Mouse (Mus musculus) G1E (cell line): ENCODE data around the gene Vsig8.

Experiments used
- CTCF ChIP-seq: IDR thresholded peaks from 2 replicates; pipeline ENCODE4 v1.5.1; 2012; ENCODE audit warnings: low read depth, low read length, inconsistent platforms, mixed read lengths
- GATA1 ChIP-seq: IDR thresholded peaks from 2 replicates; pipeline ENCODE4 v1.6.1; 2012; ENCODE audit warnings: borderline replicate concordance, low read length, inconsistent platforms, mixed read lengths
- GATA2 ChIP-seq: IDR thresholded peaks from 2 replicates; pipeline ENCODE4 v1.6.1; 2012; ENCODE audit warnings: low read depth, low read length, inconsistent platforms, borderline replicate concordance
- POLR2AphosphoS5 ChIP-seq: IDR thresholded peaks from 2 replicates; pipeline ENCODE4 v1.6.1; 2012; ENCODE audit warnings: low read depth, low read length, inconsistent platforms; ENCODE audit not compliant: insufficient replicate concordance
- TAL1 ChIP-seq: conservative IDR thresholded peaks from 2 replicates; pipeline ENCODE4 v1.6.1; 2012; ENCODE audit warnings: low read depth, low read length, inconsistent platforms, mixed read lengths

DNA sequence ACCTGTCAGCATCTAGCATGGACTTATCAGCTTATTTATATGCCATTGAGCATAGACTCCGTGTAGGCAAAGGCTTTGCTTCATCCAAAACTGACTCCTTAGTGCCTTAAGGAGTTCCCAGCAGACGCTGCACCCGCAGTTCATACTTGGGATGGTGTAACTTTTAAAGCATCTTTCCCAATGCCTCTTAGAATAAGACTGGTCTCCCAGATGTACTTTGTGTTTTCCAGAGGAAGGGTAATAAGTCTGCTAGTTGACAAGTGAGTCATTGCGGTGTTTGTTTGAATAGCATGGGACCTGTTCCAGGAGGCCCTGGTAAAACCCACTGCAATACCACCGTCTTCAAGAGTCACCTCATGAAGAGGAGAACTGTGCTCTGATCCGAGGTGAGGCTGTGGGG lies 24.4 kb downstream of the Vsig8 start:
- TF ChIP-seq CTCF (no peak), GATA1 (no peak), GATA2 (no peak), POLR2AphosphoS5 (no peak), TAL1 (no peak)
